Mouse (Mus musculus) ES-Bruce4 (cell line): ENCODE data around the gene Epn3.

ENCODE experiments used
- CTCF ChIP-seq: IDR thresholded peaks from one replicate; pipeline ENCODE4 v1.8.1; 2011; ENCODE audit warnings: low read depth, low read length
- EP300 ChIP-seq: IDR thresholded peaks from 2 replicates; pipeline ENCODE4 v1.6.1; 2011; ENCODE audit warnings: low read depth, low read length; ENCODE audit not compliant: insufficient read depth
- POLR2A ChIP-seq: IDR thresholded peaks from one replicate; pipeline ENCODE4 v1.8.1; 2011; ENCODE audit warnings: low read length; ENCODE audit not compliant: insufficient read depth

- TF ChIP-seq CTCF, result no peak
- TF ChIP-seq EP300, result no peak
- no peak for TF ChIP-seq POLR2A
Measured at GRCm38 (mm10) chr11:94498093-94498996, 1.4 kb downstream of the Epn3 start.
